Mouse (Mus musculus): Measurements from ENCODE around the gene E2f6.

The E2f6 gene

GRCm38 (mm10) chr12:16800959-16801315, 9.8 kb upstream of the E2f6 start:
- no peak for DNase-seq

- DNase-seq: no peak
Measured at GRCm38 (mm10) chr12:16803237-16803955, 7.4 kb upstream of the E2f6 start.

- no peak for DNase-seq
Measured at GRCm38 (mm10) chr12:16803956-16804430, 6.8 kb upstream of the E2f6 start.

- DNase-seq: peak; percentile 39 to 85
Measured at GRCm38 (mm10) chr12:16805511-16805910, 5.3 kb upstream of the E2f6 start.

- DNase-seq: peak in 1 of 2 experiments; percentile 61
Measured at GRCm38 (mm10) chr12:16808045-16808444, 2.7 kb upstream of the E2f6 start.

- DNase-seq: no peak
Measured at GRCm38 (mm10) chr12:16811477-16811876, 714 bp downstream of the E2f6 start.

- DNase-seq: no peak
Measured at GRCm38 (mm10) chr12:16817147-16817546, 6.4 kb downstream of the E2f6 start.

- DNase-seq: no peak
Measured at GRCm38 (mm10) chr12:16818513-16818912, 7.8 kb downstream of the E2f6 start.

GRCm38 (mm10) chr12:16820761-16821160, 10.0 kb downstream of the E2f6 start:
- no peak for DNase-seq

GRCm38 (mm10) chr12:16822181-16822734, 11.5 kb downstream of the E2f6 start:
- DNase-seq: no peak

- DNase-seq: no peak
Measured at GRCm38 (mm10) chr12:16823701-16824100, 12.9 kb downstream of the E2f6 start.

GRCm38 (mm10) chr12:16828505-16828904, 17.7 kb downstream of the E2f6 start:
- peak; percentile 69 to 75 for DNase-seq

GRCm38 (mm10) chr12:16829785-16830184, 19.0 kb downstream of the E2f6 start:
- no peak for DNase-seq

- no peak for DNase-seq
Measured at GRCm38 (mm10) chr12:16831071-16831470, 20.3 kb downstream of the E2f6 start.

- no peak for DNase-seq
Measured at GRCm38 (mm10) chr12:16834701-16835100, 23.9 kb downstream of the E2f6 start.

GRCm38 (mm10) chr12:16836188-16836587, 25.4 kb downstream of the E2f6 start:
- peak; percentile 76 to 83 for DNase-seq

GRCm38 (mm10) chr12:16837766-16838165, 27.0 kb downstream of the E2f6 start:
- DNase-seq: no peak

- peak; percentile 25 to 39 for DNase-seq
Measured at GRCm38 (mm10) chr12:16840842-16841782, 30.3 kb downstream of the E2f6 start.

- DNase-seq: peak; percentile 35 to 62
Measured at GRCm38 (mm10) chr12:16844623-16845592, 34.1 kb downstream of the E2f6 start.

GRCm38 (mm10) chr12:16847204-16847792, 36.5 kb downstream of the E2f6 start:
- peak; percentile 55 to 57 for DNase-seq

GRCm38 (mm10) chr12:16848501-16848900, 37.7 kb downstream of the E2f6 start:
- DNase-seq: no peak

- DNase-seq: no peak
Measured at GRCm38 (mm10) chr12:16849821-16850220, 39.1 kb downstream of the E2f6 start.

Data from lung, postnatal 4 days (tissue).